Comparison of ENCODE assay signal across 10 mouse cellular contexts in the genomic region with DNA sequence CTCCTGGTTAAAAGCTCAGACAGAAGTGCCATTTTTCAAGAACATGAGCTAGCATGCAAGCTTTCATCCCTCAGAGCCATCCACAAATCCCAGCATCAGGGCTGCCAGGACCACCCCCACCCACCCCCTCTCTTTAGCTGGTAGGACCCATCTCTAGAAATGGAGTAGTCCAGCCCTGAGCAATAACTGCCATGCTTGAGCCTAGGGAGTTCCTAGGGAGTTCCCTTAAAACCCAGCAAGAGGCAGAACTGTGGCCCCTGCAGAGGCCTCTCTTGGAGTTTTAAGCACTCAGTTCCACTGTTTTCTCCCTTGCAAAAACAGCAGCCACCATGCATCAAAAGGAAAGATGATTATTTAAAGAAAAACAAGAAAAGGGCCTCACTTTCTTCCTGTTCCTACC. TPM values are rescaled to one million over a fixed set of nuclear protein-coding genes. Genes with fewer than 3 reads are reported as not detected.
DNase-seq lines count a peak whose midpoint lies in the region; ATAC-seq and TF ChIP-seq lines count a peak whose summit lies in the region.
"Had no signal": no experiment of that assay in that cellular context is flagged by ENCODE, and none has a peak within 500 bp of the region (broad histone marks: within the 10 kb centered on the region; RNA-seq: fewer than 3 reads in every experiment).

No protein-coding gene starts in this region.

- peaks cover 47% of the 10 kb centered on the region for H3K27me3 ChIP-seq in forebrain, embryonic 12.5 days
- 0 out of 2 replicates have a peak, but pooled peaks cover 14% of the 10 kb centered on the region for H3K27me3 ChIP-seq in forebrain, embryonic 14.5 days (replicated peaks; ENCODE audit: control insufficient read depth, insufficient read depth, low read length)
- H3K27me3 ChIP-seq in lung, postnatal 0 days (replicated peaks; ENCODE audit: insufficient read depth, low read length) = peaks cover 7% of the 10 kb centered on the region; the same call in 1 of the 2 replicates
- H3K27me3 ChIP-seq in liver, postnatal 0 days (ENCODE audit: insufficient read depth, low read length) = peaks cover 26% of the 10 kb centered on the region
- peaks cover 2% of the 10 kb centered on the region for H3K27me3 ChIP-seq in stomach, embryonic 16.5 days (ENCODE audit: control insufficient read depth, insufficient read depth, low read length)

- H3K36me3 ChIP-seq in forebrain, embryonic 12.5 days (replicated peaks) = no peaks in the 10 kb centered on the region
- H3K36me3 ChIP-seq in forebrain, embryonic 14.5 days (ENCODE audit: control insufficient read depth, insufficient read depth, low read length) = no peaks in the 10 kb centered on the region
- H3K36me3 ChIP-seq in lung, postnatal 0 days (ENCODE audit: insufficient read depth, low read length) = no peaks in the 10 kb centered on the region
- H3K36me3 ChIP-seq in liver, postnatal 0 days (replicated peaks; ENCODE audit: insufficient read depth, low read length) = no peaks in the 10 kb centered on the region
- no peaks in the 10 kb centered on the region for H3K36me3 ChIP-seq in stomach, embryonic 16.5 days (ENCODE audit: control insufficient read depth, insufficient read depth, low read length)
- H3K36me3 ChIP-seq: liver, embryonic 15.5 days had no signal

- no peaks in the 10 kb centered on the region for H3K9me3 ChIP-seq in forebrain, embryonic 12.5 days
- no peaks in the 10 kb centered on the region for H3K9me3 ChIP-seq in forebrain, embryonic 14.5 days (replicated peaks; ENCODE audit: control insufficient read depth, low read length)
- no peaks in the 10 kb centered on the region for H3K9me3 ChIP-seq in lung, postnatal 0 days (ENCODE audit: low read length)
- H3K9me3 ChIP-seq in liver, postnatal 0 days (ENCODE audit: low read length) = no peaks in the 10 kb centered on the region
- H3K9me3 ChIP-seq in stomach, embryonic 16.5 days (replicated peaks; ENCODE audit: control insufficient read depth, low read length) = no peaks in the 10 kb centered on the region
- H3K9me3 ChIP-seq: liver, embryonic 15.5 days had no signal

- no peak overlapping the region for H3K9ac ChIP-seq in forebrain, embryonic 12.5 days
- H3K9ac ChIP-seq in forebrain, embryonic 14.5 days (ENCODE audit: low read length) = no peak overlapping the region
- peak overlapping the region; percentile 26; the same call in 1 of the 2 replicates for H3K9ac ChIP-seq in lung, postnatal 0 days (replicated peaks; ENCODE audit: low read depth)
- H3K9ac ChIP-seq in liver, postnatal 0 days (replicated peaks) = no peak overlapping the region
- peak overlapping the region; percentile 88 for H3K9ac ChIP-seq in stomach, embryonic 16.5 days (ENCODE audit: low read length)
- H3K9ac ChIP-seq: liver, embryonic 15.5 days had no signal

- H3K4me2 ChIP-seq in forebrain, embryonic 12.5 days = peak overlapping the region; percentile 97; the same call in 1 of the 2 replicates
- H3K4me2 ChIP-seq in forebrain, embryonic 14.5 days (ENCODE audit: low read length) = no peak overlapping the region
- H3K4me2 ChIP-seq in lung, postnatal 0 days (replicated peaks; ENCODE audit: low read depth, low read length) = peak overlapping the region; percentile 68
- H3K4me2 ChIP-seq in liver, postnatal 0 days (ENCODE audit: low read depth, low read length) = peak overlapping the region; percentile 3; the same call in 1 of the 2 replicates
- H3K4me2 ChIP-seq in stomach, embryonic 16.5 days (ENCODE audit: low read depth, low read length) = peak overlapping the region; percentile 64
- H3K4me2 ChIP-seq: liver, embryonic 15.5 days had no signal

- no peak overlapping the region for H3K27ac ChIP-seq in forebrain, embryonic 12.5 days
- H3K27ac ChIP-seq in forebrain, embryonic 14.5 days (ENCODE audit: low read depth, low read length) = no peak overlapping the region
- no peak overlapping the region for H3K27ac ChIP-seq in lung, postnatal 0 days (ENCODE audit: low read length)
- H3K27ac ChIP-seq in liver, postnatal 0 days (ENCODE audit: low read depth) = no peak overlapping the region
- peak overlapping the region; percentile 52; the same call in 1 of the 2 replicates for H3K27ac ChIP-seq in stomach, embryonic 16.5 days (ENCODE audit: low read length)
- H3K27ac ChIP-seq: liver, embryonic 15.5 days had no signal

- DNase-seq in forebrain, embryonic 14.5 days (ENCODE audit: low spot score) = no peak
- no peak for DNase-seq in lung, postnatal 0 days (ENCODE audit: low spot score)
- DNase-seq in lung, postnatal 25 days (ENCODE audit: low spot score) = no peak
- DNase-seq in liver, postnatal 0 days = no peak
- no peak for DNase-seq in cerebellum, adult 9-10 months
- no peak for DNase-seq in layer of hippocampus, adult 9-10 months (ENCODE audit: low spot score)
- DNase-seq: right cerebral cortex, postnatal 25 days had no signal

- peaks cover 13% of the 10 kb centered on the region for H3K4me1 ChIP-seq in forebrain, embryonic 12.5 days
- no peaks in the 10 kb centered on the region for H3K4me1 ChIP-seq in forebrain, embryonic 14.5 days (ENCODE audit: control insufficient read depth, insufficient read depth, low read length)
- no peaks in the 10 kb centered on the region; the same call in 1 of the 2 replicates for H3K4me1 ChIP-seq in lung, postnatal 0 days (ENCODE audit: insufficient read depth, low read depth, low read length)
- H3K4me1 ChIP-seq in liver, postnatal 0 days (ENCODE audit: insufficient read depth) = no peaks in the 10 kb centered on the region
- H3K4me1 ChIP-seq in stomach, embryonic 16.5 days (ENCODE audit: control insufficient read depth, insufficient read depth, low read length) = peaks cover 4% of the 10 kb centered on the region; the same call in 1 of the 2 replicates
- H3K4me1 ChIP-seq: liver, embryonic 15.5 days had no signal

- ATAC-seq in forebrain, embryonic 12.5 days (ENCODE audit: low FRiP score) = no peak
- no peak for ATAC-seq in forebrain, embryonic 14.5 days
- no peak for ATAC-seq in lung, postnatal 0 days
- ATAC-seq in liver, postnatal 0 days = no peak
- no peak for ATAC-seq in stomach, embryonic 16.5 days (ENCODE audit: insufficient read depth, low FRiP score)

- no peak for TF ChIP-seq CTCF in lung, postnatal 0 days (IDR thresholded peaks at IDR 0.05)
- TF ChIP-seq CTCF in liver, postnatal 0 days (IDR thresholded peaks at IDR 0.05; ENCODE audit: low read depth) = no peak

- no peak for TF ChIP-seq EP300 in lung, postnatal 0 days (IDR thresholded peaks at IDR 0.05)
- TF ChIP-seq EP300 in liver, postnatal 0 days (IDR thresholded peaks at IDR 0.05; ENCODE audit: low read depth) = no peak

- peak overlapping the region; percentile 58; the same call in 1 of the 2 replicates for H3K4me3 ChIP-seq in forebrain, embryonic 12.5 days (replicated peaks)
- no peak overlapping the region for H3K4me3 ChIP-seq in forebrain, embryonic 14.5 days (ENCODE audit: low read depth, low read length)
- peak overlapping the region; percentile 72 for H3K4me3 ChIP-seq in lung, postnatal 0 days (ENCODE audit: low read depth, low read length)
- peak overlapping the region; percentile 2; the same call in 1 of the 2 replicates for H3K4me3 ChIP-seq in liver, postnatal 0 days (ENCODE audit: low read depth, low read length)
- peak overlapping the region; percentile 72 for H3K4me3 ChIP-seq in stomach, embryonic 16.5 days (replicated peaks; ENCODE audit: low read length)
- H3K4me3 ChIP-seq: liver, embryonic 15.5 days had no signal

RNA-seq across cellular contexts. Expression of gene Pde3a, which starts 1.0 kb away (rescaled TPM):
- polyA plus RNA-seq in forebrain, embryonic 12.5 days (2016; fragmentation: Nextera tagmentation; extraction: Ambion mirVana) = 1.8 and 2.0 TPM in 2 replicates
- polyA plus RNA-seq in forebrain, embryonic 14.5 days (2014; fragmentation: Nextera tagmentation; extraction: Ambion mirVana) = 0.88 and 0.98 TPM in 2 replicates
- 10.1 and 12.1 TPM in 2 replicates for polyA plus RNA-seq in lung, postnatal 0 days (2015; fragmentation: Nextera tagmentation; extraction: Ambion mirVana)
- 1.3 TPM in 2 replicates for polyA plus RNA-seq in liver, postnatal 0 days (2015; fragmentation: Nextera tagmentation; extraction: Ambion mirVana)
- 7.8 and 9.6 TPM in 2 replicates for polyA plus RNA-seq in stomach, embryonic 16.5 days (2015; fragmentation: Nextera tagmentation; extraction: Ambion mirVana)

Comparison
In these comparisons a context has a peak if more than half of its experiments do, and no peak if none do; other contexts are left out.
1. H3K9ac ChIP-seq: peak in lung, postnatal 0 days (single experiment) and stomach, embryonic 16.5 days (single experiment); none in forebrain, embryonic 12.5 days (single experiment), forebrain, embryonic 14.5 days (single experiment) and liver, postnatal 0 days (single experiment).